Comparison of ENCODE assay signal across 16 mouse cellular contexts in genomic region chr7:139095282-139095681, GRCm38 (mm10).
"Had no signal": no experiment of that assay in that cellular context is flagged by ENCODE, and none has a peak within 500 bp of the region (broad histone marks: within the 10 kb centered on the region; RNA-seq: fewer than 3 reads in every experiment).

No protein-coding gene starts in this region.

- ATAC-seq: hindbrain, postnatal 0 days; intestine, embryonic 16.5 days; liver, embryonic 12.5 days had no signal

- DNase-seq: gastrocnemius, postnatal 14 days; gastrocnemius, postnatal 36 days; heart, adult 11 months; heart, adult 2 months; heart, postnatal 14 days; heart, postnatal 36 days; kidney, adult 11 months; kidney, adult 2 months; kidney, adult 9 months; kidney, postnatal 14 days; kidney, postnatal 36 days; layer of hippocampus, adult 9-11 months; layer of hippocampus, postnatal 36 days had no signal
